Mouse (Mus musculus): ENCODE data around the gene Gad1.

DNA sequence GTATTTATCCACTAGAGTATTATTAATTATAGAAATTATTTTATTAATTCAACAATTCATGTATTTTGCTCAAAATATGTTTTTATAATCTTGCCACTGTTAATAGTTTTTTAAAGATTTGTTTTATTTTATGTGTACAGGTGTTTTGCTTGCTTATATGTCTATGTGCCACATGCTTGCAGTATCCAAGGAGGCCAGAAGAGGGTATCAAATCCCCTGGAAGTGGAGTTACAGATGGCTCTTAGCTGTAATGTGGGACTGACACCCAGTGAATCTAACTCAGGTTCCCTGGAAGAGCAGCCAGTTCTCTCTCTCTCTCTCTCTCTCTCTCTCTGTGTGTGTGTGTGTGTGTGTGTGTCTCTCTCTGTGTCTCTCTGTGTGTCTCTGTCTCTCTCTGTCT lies 88.1 kb downstream of the Gad1 start:
- no peak for TF ChIP-seq POLR2A (IDR thresholded peaks at IDR 0.05; ENCODE audit: control insufficient read depth, low read depth, low read length)
- TF ChIP-seq CTCF (IDR thresholded peaks at IDR 0.05; ENCODE audit: control insufficient read depth, insufficient read depth, insufficient replicate concordance, low read depth, low read length): no peak

All from testis, adult 2 months (tissue).